Mouse (Mus musculus) heart, postnatal 36 days (tissue): ENCODE results near the gene Ccr10. TPM values are rescaled to one million over a fixed set of nuclear protein-coding genes. Genes with fewer than 3 reads are reported as not detected.
"Not testable (repeated sequence)": the region's sequence is repeated elsewhere in the genome, so short reads cannot be mapped to it uniquely, and the experiment has no call there.

Source experiments
- DNase-seq, 2 experiments: peaks; one replicate each; pipeline ENCODE4 v3.0.0; 2021 to 2022
- intact Hi-C: fragments of 180-260 bp; cut with DNase I; formaldehyde crosslinking; loops from one replicate; pipeline ENCODE4 v1.15.1; 2025
- total RNA-seq, 2 experiments: library from RNA; stranded (reverse); gene quantifications; 2 replicates each; pipeline ENCODE4 v1.2.3; 2021

Ccr10 gene
- total RNA-seq, 2 experiments from 2014 or later = 0.24 TPM; not detected in 1

DNA sequence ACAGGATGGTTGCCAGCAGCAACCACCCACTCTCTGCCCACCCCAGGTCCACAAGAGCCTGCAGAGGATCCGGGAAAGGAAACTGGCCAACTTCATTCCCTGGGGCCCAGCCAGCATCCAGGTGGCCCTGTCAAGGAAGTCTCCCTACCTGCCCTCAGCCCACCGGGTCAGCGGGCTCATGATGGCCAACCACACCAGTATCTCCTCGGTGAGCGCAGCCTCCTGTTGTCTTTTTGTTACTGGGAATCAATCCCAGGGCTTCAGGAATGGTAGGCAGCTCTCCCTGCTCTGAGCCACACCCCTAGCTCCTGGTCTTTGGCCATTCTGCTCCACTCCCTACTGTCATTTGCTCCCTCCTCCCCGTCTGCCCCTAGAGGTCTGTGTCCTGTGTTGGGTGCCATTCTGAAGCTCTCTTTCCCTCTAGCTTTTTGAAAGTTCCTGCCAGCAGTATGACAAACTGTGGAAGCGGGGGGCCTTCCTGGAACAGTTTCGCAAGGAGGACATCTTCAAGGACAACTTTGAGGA, 14.2 kb downstream of the Ccr10 start:
- DNase-seq = not testable (repeated sequence)

DNA sequence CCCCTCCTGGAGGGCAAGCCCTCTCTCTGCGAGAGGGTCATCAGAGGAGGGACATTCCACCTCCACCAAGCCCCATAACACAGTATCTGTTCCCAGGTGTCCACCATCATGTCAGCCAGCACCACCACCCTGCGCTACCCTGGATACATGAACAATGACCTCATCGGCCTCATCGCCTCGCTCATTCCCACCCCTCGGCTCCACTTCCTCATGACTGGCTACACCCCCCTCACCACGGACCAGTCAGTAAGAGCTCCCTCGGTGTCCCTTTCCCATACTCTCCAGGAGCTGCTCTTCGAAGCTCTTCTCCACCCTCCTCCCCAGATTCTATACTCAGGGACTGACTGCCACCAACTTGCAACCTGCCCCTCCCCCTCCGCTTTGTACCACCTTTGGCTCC, 15.1 kb downstream of the Ccr10 start:
- intact Hi-C loops = not testable (repeated sequence)

More for the DNA sequence above, 14.2 kb downstream of the Ccr10 start:
- intact Hi-C loops = not testable (repeated sequence)

DNA sequence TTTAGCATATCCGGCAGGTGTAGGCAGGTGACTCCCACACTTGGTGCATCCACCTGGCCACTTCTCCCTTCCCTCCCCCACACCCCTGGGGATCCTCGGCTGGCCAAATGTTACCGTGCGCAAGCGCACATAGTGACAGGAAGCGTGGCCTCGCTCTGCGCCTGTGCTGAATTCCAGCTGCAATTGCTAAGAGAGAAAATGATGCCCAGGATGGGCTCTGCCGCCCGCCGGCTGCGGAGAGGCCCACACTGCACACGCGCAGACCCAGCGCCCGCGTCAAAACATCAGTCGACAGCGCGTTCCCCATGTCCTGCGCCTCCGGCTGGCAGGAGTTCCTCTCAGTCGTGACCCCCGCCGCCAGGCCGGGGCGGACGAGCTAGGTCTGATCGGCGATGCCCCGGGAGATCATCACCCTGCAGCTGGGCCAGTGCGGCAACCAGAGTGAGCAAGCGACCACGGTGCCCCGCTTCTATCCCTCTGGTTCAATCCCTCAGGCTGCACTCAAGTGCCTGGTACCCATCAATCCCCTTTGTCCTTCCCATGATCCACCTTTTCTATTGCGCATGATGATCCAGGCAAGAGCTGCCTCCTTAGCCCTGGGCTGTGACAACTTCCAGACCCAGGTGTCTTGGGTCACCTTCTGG, 19.4 kb downstream of the Ccr10 start, which contains the start of gene Tubg2:
TSS of gene Tubg2 (plus strand) at position 180 of the 644 bp plus-strand sequence.
- intact Hi-C loops = no loop called here

More for the DNA sequence above, 15.1 kb downstream of the Ccr10 start:
- not testable (repeated sequence) for DNase-seq

DNA sequence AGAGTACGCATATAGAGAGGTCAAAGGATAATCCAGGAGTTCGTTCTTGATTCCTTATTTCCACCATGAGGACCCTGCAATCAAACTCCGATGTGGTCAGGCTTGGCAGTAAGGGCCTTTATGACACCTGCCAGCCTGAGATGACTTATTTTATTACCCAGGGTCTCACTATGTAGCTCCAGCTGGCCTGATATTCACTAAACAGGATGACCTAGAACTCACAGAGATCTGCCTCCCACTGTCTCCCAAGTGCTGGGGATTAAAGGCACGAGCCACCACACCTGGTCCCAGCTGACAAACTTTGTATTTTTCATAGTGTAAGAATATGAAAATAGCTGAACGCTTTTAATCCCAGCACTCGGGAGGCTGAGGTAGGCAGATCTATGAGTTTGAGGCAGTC, 20.1 kb downstream of the Ccr10 start:
- intact Hi-C loops = no loop called here

More for the DNA sequence above, 19.4 kb downstream of the Ccr10 start, which contains the start of gene Tubg2:
- peak; percentile 55 to 59 for DNase-seq

DNA sequence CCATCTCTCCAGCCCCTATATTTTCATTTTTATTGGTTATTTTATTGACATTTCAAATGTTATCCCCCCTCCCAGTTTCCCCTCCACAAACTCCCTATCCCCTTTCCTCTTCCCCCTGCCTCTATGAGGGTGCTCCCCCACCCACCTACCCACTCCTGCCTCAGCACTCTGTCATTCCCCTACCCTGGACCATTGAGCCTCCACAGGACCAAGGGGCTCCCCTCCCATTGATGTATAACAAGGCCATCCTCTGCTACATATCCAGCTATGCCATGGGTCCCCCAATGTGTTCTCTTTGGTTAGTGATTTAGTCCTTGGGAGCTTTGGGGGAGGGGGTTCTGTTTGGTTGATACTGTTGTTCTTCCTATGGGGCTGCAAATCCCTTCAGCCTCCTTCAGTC, 20.6 kb downstream of the Ccr10 start:
- intact Hi-C loops = no loop called here

More for the DNA sequence above, 20.1 kb downstream of the Ccr10 start:
- no peak for DNase-seq

DNA sequence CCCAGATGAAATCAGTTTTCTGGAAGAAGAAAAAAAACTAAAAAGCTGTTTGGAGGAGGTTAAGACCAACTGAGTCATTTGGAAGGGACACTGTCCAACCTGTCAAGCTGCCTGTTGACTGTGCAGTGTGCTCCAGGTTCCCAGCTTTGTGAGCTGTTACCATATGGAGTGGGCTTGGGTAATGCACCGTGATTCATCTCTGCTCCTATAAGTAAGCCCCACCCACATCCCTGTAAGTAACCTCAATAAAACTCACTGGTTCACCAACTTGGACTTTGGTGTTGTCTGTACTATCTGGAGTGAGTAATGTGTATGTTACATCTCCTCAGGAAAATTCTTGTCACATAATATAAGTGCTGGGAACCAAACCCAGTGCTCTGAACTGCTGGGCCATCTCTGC, 22.4 kb downstream of the Ccr10 start:
- intact Hi-C loops = no loop called here
- DNase-seq = no peak

More for the DNA sequence above, 20.6 kb downstream of the Ccr10 start:
- no peak for DNase-seq

DNA sequence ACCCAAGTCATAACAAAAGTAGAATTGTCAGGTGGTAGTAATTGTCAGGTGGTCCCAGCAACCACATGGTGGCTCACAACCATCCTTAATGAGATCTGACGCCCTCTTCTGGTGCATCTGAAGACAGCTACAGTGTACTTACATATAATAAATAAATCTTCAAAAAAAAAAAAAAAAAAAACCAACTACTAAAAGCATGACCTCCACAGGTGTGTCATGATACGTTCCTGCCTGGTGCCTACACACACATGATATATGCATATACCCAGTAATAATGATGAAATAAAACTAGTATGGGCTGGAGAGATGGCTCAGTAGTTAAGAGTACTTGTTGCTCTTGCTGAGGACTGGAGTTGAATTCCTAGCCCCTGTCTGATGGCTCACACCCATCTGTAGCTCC, 24.2 kb downstream of the Ccr10 start:
- intact Hi-C loops = no loop called here
- DNase-seq = no peak

DNA sequence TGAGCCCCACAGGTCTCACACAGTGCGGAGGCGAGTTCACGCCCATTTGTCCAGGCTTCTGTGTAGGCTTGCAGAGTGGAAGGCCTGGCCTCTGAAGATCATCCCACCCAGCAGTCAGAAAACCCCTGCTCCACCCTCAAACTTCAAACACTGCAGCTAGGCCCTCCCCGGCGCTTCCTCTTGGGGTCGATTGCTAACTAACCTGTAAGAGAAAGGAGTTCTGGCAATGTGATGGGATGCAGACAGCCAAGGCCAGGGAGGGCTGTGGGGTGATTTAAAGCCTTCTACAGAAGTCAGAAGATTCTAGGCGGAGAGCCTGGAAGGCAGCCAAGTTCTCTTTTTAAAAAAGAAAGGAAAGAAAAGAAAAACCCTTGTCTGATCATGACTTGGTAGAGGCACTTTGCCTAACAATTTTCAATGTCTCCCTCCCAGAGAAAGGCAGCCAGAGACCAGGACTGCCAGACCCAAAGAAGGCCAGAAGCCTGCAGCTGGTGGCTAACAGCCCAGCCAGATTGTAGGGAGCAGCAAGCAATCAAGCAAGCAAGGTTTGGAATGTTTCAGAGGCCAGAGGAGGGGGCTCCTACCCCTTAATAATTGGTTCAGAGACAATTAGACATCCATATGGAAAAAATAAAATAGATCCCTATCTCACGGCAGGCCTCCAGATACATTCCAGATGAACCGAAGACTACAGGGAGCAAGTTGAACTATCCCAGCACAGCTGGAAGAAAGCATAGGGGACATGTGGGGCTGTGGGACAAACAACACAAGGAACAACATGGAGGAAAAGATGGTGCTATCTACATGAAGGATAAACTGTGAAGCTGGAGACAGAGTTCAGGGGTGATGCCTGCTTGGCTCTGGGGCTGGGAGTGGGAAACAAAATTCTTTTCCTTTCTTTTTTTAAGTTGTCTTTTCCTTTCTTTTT, 25.8 kb downstream of the Ccr10 start:
- peak in 1 of 2 experiments; percentile 58 for DNase-seq
- intact Hi-C loops = no loop called here

DNA sequence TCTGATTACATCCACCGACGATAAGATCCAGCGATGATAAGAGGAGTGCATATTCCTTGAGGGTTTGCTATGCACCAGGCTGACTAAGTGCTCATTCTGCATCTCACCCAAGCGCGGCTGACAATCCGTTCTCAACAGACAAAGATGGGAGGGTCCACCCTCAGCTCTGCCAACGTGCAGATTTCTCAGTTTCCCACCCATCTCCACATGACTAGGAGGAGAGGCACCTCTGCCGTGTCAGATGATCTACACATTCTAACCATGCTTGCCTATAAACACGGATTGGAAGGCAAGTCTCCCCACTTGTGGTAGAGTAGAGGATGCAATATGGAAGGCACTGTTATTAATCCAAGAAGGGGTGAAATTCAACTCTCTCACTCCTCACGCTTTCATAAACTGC, 26.5 kb downstream of the Ccr10 start:
- no peak for DNase-seq
- intact Hi-C loops = no loop called here

DNA sequence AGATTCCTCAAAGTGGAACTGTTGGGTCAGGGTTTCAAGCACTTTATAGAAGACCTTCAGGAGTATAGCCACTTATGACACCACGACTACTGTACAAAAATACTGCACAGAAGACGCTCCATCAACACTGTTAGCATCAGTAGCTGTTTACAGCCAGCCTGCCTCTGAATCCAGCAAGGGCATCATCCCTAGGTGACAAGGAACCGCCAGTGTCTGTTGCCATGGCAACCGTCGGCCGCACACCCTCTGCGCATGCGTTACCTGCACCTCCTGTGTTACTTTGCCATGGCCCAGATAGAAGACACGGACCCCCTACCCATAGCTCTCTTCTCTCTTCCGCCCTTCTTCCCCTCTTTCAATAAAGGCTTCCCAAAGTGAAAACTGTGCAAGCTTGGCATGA, 28.9 kb downstream of the Ccr10 start:
- intact Hi-C loops = no loop called here
- DNase-seq = no peak

DNA sequence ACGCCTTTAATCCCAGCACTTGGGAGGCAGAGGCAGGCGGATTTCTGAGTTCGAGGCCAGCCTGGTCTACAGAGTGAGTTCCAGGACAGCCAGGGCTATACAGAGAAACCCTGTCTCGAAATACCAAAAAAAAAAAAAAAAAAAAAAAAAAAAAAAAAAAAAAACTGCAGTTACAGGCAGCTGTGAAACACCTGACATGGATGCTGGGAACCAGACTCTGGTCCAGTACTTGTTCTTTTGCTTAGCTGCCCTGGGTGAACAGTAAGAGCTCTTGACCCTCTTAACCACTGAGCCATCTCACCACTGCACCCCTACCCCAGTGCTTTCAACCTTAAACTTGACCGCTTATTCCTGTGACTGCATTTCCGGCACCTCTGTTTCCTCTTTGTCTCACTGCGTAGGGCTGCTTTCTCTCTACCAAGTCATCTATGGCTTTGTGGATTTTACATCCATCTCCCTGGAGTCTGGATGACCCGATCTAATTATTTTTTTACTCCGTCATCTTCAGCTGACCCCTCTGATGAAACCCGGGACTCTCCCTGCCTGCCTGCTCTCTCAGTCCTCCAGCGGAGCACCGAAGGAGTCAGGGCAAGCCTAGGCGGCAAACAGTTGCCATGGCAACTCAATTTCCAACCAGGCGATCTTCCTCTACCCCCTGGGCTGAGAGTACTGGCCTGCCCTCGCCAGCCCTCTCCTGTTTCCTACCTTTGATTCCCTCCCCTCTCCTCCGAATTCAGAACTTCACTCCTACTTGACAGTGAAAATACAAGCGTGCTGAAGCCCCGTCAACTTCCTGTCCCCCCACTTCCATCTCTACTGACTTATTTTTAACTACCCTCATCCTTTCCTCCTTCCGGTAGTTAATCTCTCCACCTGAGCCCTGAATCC, 31.7 kb downstream of the Ccr10 start:
- intact Hi-C loops = no loop called here

DNA sequence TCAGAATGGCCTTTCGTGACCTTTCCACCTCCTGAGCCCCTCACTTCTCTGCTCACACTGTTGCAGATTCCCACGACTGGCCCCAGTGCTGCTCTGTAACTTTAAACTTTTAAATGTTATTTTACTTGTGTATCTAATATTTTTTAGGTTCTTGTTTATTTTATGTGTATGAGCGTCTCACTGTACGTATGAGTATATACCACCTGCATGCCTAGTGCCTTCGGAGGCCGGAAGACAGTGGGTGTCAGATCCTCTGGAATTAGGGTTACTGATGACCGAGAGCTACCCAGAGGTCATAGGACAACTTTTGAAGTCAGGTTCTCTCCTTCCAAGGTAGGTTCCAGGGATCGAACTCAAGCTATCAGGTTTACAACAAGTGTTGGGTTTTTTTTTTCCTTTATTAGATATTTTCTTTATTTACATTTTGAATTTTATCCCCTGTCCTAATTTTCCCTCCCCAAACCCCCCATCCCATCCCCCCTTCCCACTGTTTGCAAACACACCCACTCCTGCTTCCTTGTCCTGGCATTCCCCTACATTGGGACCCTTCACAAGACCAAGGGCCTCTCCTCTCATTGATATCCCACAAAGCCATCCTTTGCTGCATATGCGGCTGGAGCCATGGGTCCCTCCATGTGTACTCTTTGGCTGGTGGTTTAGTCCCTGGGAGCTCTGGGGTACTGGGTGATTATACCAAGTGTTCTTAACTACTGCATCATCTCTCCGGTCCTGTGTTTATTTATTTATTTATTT, 32.9 kb downstream of the Ccr10 start:
- intact Hi-C loops = no loop called here
- DNase-seq = no peak

More for the DNA sequence above, 31.7 kb downstream of the Ccr10 start:
- DNase-seq = no peak

DNA sequence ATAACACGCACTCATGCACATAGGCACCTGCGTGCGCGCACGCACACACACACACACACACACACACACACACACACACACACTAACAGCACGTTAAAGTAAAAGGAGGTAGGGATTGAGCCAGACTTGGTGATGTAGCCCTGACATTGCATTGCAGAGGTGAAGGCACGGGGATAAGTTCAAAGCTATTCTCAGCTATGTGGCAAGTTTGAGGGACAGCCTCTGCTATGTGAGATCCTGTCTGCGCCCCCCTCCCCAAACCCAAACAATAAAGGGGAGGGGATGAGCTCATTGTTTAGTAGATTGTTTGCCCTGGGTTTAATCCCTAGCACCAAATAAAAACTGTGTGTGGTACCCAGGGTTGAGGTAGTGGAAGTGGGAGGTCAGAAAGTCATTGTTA, 34.2 kb downstream of the Ccr10 start:
- intact Hi-C loops = no loop called here
- no peak for DNase-seq

DNA sequence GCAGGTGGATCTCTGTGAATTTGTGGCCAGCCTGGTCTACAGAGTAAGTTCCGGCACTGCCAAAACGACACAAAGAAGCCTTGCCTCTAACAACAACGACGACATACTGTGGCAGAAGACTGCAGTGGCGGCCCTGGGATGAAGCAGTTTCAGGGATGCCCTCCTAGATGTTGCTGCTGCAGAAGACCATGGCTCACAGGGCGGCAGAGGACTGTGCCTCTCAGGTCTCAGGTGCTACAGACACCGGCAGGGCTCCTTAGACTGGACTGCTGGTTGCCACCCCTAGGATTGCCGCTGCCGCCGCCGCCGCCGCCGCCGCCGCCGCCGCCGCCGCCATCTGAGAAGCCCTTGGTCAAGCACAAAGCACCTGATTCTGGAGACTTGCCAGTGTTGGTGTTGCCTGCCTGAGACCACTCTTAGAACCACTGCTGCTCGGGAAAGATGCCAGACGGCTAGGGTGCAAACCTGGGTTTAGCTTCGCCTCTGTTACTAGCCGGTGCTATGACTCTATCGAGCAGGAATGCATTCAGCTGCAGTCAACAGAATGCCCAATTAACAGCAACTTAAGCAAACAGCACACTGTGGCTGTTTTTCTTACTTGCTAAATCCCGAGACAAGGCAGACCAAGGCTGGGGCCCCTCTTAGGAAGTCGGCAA, 35.0 kb downstream of the Ccr10 start:
- DNase-seq = peak in 1 of 2 experiments; percentile 18
- intact Hi-C loops = no loop called here

DNA sequence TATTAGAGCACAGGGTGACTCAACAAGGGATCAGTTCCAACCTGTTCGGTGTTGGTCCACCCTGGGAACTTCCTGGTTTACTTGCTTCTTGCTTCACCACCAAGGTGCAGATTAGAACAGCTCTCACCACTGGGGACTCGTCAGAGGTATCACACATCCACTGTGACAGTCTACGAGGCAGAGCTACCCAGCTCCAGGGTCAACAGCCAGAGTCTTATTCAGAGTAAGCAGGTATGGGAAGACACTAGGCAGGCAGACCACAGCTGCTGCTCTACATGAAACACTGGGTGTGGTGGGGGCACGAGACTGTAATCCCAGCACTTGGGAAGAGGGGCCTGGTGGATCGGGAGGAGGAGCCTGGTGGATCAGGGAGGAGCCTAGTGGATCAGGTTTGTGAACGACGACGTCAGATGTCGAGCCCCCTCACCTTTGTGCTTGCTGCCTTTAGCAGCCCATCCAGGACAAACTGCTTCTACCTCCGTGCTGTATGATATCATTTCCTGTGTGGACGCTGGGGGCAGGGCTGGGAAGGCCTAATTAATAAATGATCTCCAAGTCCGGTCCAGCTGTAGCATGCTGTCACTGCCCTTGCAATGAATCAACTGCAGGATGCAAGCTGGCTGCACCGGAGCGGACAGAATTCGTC, 36.6 kb downstream of the Ccr10 start:
- intact Hi-C loops = no loop called here
- DNase-seq = no peak

DNA sequence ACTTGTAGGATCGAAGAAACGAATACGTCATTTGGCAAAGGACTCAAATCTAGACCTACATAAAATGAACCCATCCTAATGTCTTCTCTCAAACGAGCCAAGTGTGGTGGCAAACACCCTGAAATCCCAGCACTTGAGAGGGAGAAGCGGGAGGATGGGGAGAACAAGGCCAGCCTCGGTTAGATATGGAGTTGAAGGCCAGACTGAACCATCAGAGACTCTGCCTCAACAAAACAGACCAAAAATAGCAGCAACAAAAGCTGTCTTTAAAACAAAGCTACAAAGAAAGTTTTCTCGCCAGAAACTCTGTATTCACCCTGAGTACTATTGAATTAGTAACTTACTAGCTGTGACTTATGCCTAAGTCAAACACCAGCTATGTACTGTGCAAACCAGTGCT, 38.2 kb downstream of the Ccr10 start:
- DNase-seq = no peak
- intact Hi-C loops = no loop called here

DNA sequence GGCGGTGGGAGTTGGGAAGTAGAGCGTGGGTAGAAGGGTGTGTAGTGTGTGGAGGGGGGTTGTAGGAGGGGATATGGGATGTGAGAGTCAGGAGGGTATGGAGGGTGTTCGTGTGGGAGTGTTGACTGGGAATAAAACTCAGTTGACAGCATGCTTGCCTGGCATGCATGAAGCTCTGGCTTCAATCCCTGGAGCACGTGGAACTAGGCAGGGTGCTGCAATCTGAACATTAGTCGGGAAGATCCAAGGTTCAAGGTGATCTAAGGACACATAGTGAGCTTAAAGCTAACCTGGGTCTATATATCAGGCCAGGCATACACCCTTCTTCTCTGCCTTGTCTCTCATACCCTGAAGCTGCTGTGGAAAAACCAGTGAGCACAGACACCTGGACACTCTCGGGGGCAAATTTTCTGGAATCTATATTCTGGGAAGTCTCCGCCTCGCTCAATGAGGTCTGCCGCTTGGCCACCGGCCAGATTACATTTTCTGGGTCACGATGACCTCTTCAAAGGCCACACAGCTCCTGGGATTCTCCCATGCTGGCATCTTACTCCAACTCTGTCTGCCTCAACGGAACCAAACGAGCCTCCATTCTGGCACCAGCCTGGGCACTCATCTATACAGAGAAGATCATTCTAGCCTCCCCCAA, 40.9 kb downstream of the Ccr10 start:
- intact Hi-C loops = no loop called here
- no peak for DNase-seq

DNA sequence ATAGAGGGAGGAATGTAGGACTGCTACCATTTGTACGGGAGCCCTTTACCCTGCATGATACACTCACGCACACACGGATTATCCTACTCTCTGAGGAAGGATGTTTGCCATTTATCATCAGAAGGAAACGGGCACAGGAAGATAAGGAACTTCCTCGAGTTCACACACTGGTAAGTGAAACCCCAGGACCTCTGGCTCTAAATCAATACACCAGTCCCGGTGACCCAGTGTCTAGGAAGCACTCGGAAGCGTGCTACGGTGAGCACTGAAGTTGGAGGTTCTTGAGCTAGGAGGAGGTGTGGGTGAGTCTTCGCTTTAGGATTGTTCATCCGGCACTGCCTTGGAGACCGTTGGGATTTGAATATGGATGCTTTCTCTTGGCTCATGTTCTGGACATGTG, 42.2 kb downstream of the Ccr10 start:
- no peak for DNase-seq
- intact Hi-C loops = no loop called here
